Mouse (Mus musculus) kidney, adult 2 months (tissue): ENCODE results near the gene Ube2z. TPM values are rescaled to one million over a fixed set of nuclear protein-coding genes. Genes with fewer than 3 reads are reported as not detected.

Source experiments
- DNase-seq: peaks from one replicate; pipeline ENCODE4 v3.0.0; 2021
- H3K27ac ChIP-seq: fragments of 200-500 bp; 2 replicates; pipeline ENCODE4 v1.5.1; 2012; ENCODE audit warnings: low read depth, low read length, control low read depth, inconsistent platforms; ENCODE audit not compliant: insufficient read depth
- H3K27me3 ChIP-seq: fragments of 200-500 bp; replicated peaks from 2 replicates; pipeline ENCODE4 v1.6.1; 2012; ENCODE audit warnings: mild to moderate bottlenecking, moderate library complexity, low read length, inconsistent platforms; ENCODE audit not compliant: control insufficient read depth, insufficient read depth
- H3K36me3 ChIP-seq: fragments of 200-500 bp; 2 replicates; pipeline ENCODE4 v1.6.1; 2012; ENCODE audit warnings: mild to moderate bottlenecking, moderate library complexity, low read length, inconsistent platforms; ENCODE audit not compliant: control insufficient read depth, insufficient read depth
- H3K4me1 ChIP-seq: fragments of 200-500 bp; 2 replicates; pipeline ENCODE4 v1.6.1; 2011; ENCODE audit warnings: low read length; ENCODE audit not compliant: control insufficient read depth, insufficient read depth
- H3K4me3 ChIP-seq: fragments of 200-500 bp; 2 replicates; pipeline ENCODE4 v1.5.1; 2011; ENCODE audit warnings: mild to moderate bottlenecking, low read depth, low read length, control low read depth; ENCODE audit not compliant: insufficient read depth
- CTCF ChIP-seq: fragments of 200-500 bp; conservative IDR thresholded peaks from 2 replicates; pipeline ENCODE4 v1.5.1; 2011; ENCODE audit warnings: low read depth, mild to moderate bottlenecking, control low read depth, low read length, moderate library complexity, mixed read lengths; ENCODE audit not compliant: insufficient read depth, insufficient read length
- POLR2A ChIP-seq: fragments of 200-500 bp; IDR thresholded peaks from one replicate; pipeline ENCODE4 v1.6.1; 2011; ENCODE audit warnings: low read depth, low read length, control low read depth
- WGBS: fragments of 180-500 bp; shearing (Covaris S2); methylation state at CpG from one replicate; pipeline ENCODE4 v1.1.7; 2018; 5-methylcytosine and 5-hydroxymethylcytosine counted together
- polyA plus RNA-seq: library from polyadenylated mRNA; depleted of rRNA; stranded (reverse); fragments of >200 nt; gene quantifications from 2 replicates; pipeline ENCODE4 v1.2.3, GENCODE M21; 2012

Ube2z gene
- polyA plus RNA-seq, 1 experiment, result 38.8 TPM

- no peaks in the 10 kb centered on the region for H3K36me3 ChIP-seq
- DNase-seq, result no peak
- H3K27me3 ChIP-seq, result no peaks in the 10 kb centered on the region
- H3K27ac ChIP-seq, result no peak overlapping the region
- WGBS, result 65% methylated on average over 5 of the region's 5 CpGs
- no peak for TF ChIP-seq CTCF
- TF ChIP-seq POLR2A, result no peak
- H3K4me3 ChIP-seq, result no peak overlapping the region
- H3K4me1 ChIP-seq, result peaks cover 3% of the 10 kb centered on the region; the same call in 1 of the 2 replicates
Observed at GRCm38 (mm10) chr11:96028130-96028529, 37.1 kb downstream of the Ube2z start.

- WGBS, result 49% methylated on average over 4 of the region's 4 CpGs
- Histone ChIP-seq H3K27ac (no peak overlapping the region), H3K4me3 (no peak overlapping the region), H3K36me3 (no peaks in the 10 kb centered on the region), H3K4me1 (no peaks in the 10 kb centered on the region), H3K27me3 (no peaks in the 10 kb centered on the region)
- no peak for DNase-seq
- TF ChIP-seq POLR2A (no peak), CTCF (no peak)
Observed at GRCm38 (mm10) chr11:96020622-96021021, 44.6 kb downstream of the Ube2z start.

- DNase-seq, result no peak
Observed at GRCm38 (mm10) chr11:96017941-96018351, 47.2 kb downstream of the Ube2z start.

GRCm38 (mm10) chr11:96015421-96015820 lies 49.8 kb downstream of the Ube2z start:
- Histone ChIP-seq H3K27me3 (peaks cover 6% of the 10 kb centered on the region; the same call in 1 of the 2 replicates), H3K4me3 (no peak overlapping the region), H3K36me3 (no peaks in the 10 kb centered on the region), H3K4me1 (no peaks in the 10 kb centered on the region), H3K27ac (no peak overlapping the region)
- TF ChIP-seq CTCF, result no peak
- no peak for TF ChIP-seq POLR2A
- DNase-seq, result no peak
- 39% methylated on average over 5 of the region's 5 CpGs for WGBS

More at GRCm38 (mm10) chr11:96017941-96018351, 47.2 kb downstream of the Ube2z start:
- TF ChIP-seq POLR2A (no peak), CTCF (no peak)
- 54% methylated on average over 9 of the region's 9 CpGs for WGBS
- no peaks in the 10 kb centered on the region for H3K4me1 ChIP-seq
- no peaks in the 10 kb centered on the region for H3K36me3 ChIP-seq
- H3K27me3 ChIP-seq, result peaks cover 3% of the 10 kb centered on the region; the same call in 1 of the 2 replicates
- H3K27ac ChIP-seq, result no peak overlapping the region
- no peak overlapping the region for H3K4me3 ChIP-seq

GRCm38 (mm10) chr11:96011982-96012381 lies 53.2 kb downstream of the Ube2z start:
- Histone ChIP-seq H3K27me3 (peaks cover 10% of the 10 kb centered on the region), H3K4me1 (no peaks in the 10 kb centered on the region), H3K4me3 (no peak overlapping the region), H3K27ac (no peak overlapping the region), H3K36me3 (no peaks in the 10 kb centered on the region)
- TF ChIP-seq POLR2A (no peak), CTCF (no peak)
- DNase-seq, result no peak
- WGBS, result 18% methylated on average over 3 of the region's 8 CpGs

- Histone ChIP-seq H3K27me3 (peaks cover 31% of the 10 kb centered on the region), H3K4me3 (no peak overlapping the region), H3K36me3 (no peaks in the 10 kb centered on the region), H3K27ac (no peak overlapping the region), H3K4me1 (no peaks in the 10 kb centered on the region)
- TF ChIP-seq POLR2A, result no peak
- TF ChIP-seq CTCF, result no peak
- DNase-seq, result no peak
- WGBS, result 12% methylated on average over 1 of the region's 1 CpGs
Observed at GRCm38 (mm10) chr11:96008827-96009226, 56.4 kb downstream of the Ube2z start.

GRCm38 (mm10) chr11:96007516-96008235 lies 57.5 kb downstream of the Ube2z start:
- no peak overlapping the region for H3K4me3 ChIP-seq
- H3K4me1 ChIP-seq, result no peaks in the 10 kb centered on the region
- WGBS, result 4% methylated on average over 33 of the region's 33 CpGs
- peak; percentile 29 for DNase-seq
- H3K27ac ChIP-seq, result no peak overlapping the region
- H3K27me3 ChIP-seq, result peaks cover 29% of the 10 kb centered on the region
- no peak for TF ChIP-seq POLR2A
- no peak for TF ChIP-seq CTCF
- no peaks in the 10 kb centered on the region for H3K36me3 ChIP-seq
